Mouse (Mus musculus) embryonic facial prominence, embryonic 12.5 days (tissue): ENCODE data around the gene Wnt3. TPM values are rescaled to one million over a fixed set of nuclear protein-coding genes. Genes with fewer than 3 reads are reported as not detected.

Source experiments
- ATAC-seq: fragments of 200-750 bp; cut with Nextera tagmentation; 2 replicates; pipeline ENCODE4 v1.8.0; 2017; ENCODE audit not compliant: insufficient number of reproducible peaks, insufficient read depth, low FRiP score, low TSS enrichment
- H3K27ac ChIP-seq: fragments of 300-500 bp; sonication (generic); 2 replicates; pipeline ENCODE4 v1.5.1; 2016; ENCODE audit warnings: mild to moderate bottlenecking
- H3K27me3 ChIP-seq: fragments of 300-500 bp; sonication (generic); 2 replicates; pipeline ENCODE4 v1.6.1; 2016; ENCODE audit warnings: mild to moderate bottlenecking, moderate library complexity
- H3K36me3 ChIP-seq: fragments of 300-500 bp; sonication (generic); 2 replicates; pipeline ENCODE4 v1.6.1; 2016; ENCODE audit warnings: mild to moderate bottlenecking
- H3K4me1 ChIP-seq: fragments of 300-500 bp; sonication (generic); 2 replicates; pipeline ENCODE4 v1.6.1; 2016
- H3K4me2 ChIP-seq: fragments of 300-500 bp; sonication (generic); replicated peaks from 2 replicates; pipeline ENCODE4 v1.6.1; 2016; ENCODE audit warnings: mild to moderate bottlenecking, moderate library complexity
- H3K4me3 ChIP-seq: fragments of 300-500 bp; sonication (generic); 2 replicates; pipeline ENCODE4 v1.5.1; 2016; ENCODE audit warnings: mild to moderate bottlenecking
- H3K9ac ChIP-seq: fragments of 300-500 bp; sonication (generic); 2 replicates; pipeline ENCODE4 v1.6.1; 2016; ENCODE audit warnings: mild to moderate bottlenecking, moderate library complexity
- H3K9me3 ChIP-seq: fragments of 300-500 bp; sonication (generic); 2 replicates; pipeline ENCODE4 v1.6.1; 2016; ENCODE audit warnings: mild to moderate bottlenecking, moderate library complexity
- WGBS: fragments of 180-500 bp; shearing (Covaris S2); methylation state at CpG from one replicate; pipeline ENCODE4 v1.1.7; 2016; 5-methylcytosine and 5-hydroxymethylcytosine counted together
- polyA plus RNA-seq: library from polyadenylated mRNA; unstranded; fragments of >200 nt; fragmentation: Nextera tagmentation; extraction: Ambion mirVana; gene quantifications from 2 replicates; pipeline ENCODE4 v1.2.1, GENCODE M21; 2016

The Wnt3 gene
- polyA plus RNA-seq, 1 experiment from 2014 or later, result 6.1 TPM

DNA sequence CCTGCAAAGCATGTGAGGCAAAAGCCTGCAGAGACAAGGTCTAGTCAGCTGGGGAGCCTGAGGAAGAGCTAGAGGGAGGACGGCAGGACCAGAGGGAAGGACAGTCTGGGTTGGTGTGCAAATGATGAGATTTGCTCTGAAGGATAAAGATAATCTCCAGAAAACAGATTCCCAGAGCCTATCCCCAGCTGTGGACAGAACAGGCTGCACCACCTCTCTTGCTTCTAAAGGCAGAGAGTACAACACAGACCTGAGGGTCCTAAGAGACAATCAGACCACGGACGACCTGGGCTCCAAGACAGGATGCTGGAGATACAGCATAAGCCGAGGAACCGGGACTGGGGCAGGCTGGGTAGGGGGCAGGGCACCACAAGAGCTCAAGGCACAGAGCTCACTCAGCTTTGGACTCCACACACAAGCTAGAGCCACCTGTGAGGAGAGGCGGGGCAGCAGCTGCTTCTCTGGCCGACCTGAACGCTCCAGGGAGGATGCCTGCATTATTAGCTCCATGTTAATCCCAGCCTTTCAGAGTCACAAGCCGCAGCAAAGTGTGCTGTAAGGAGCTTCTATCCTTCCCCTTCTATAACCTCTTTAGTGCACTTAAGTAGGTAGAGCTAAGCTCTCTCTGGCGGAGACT, 79.5 kb downstream of the Wnt3 start:
- no peak overlapping the region for H3K27ac ChIP-seq
- 28% methylated on average over 10 of the region's 10 CpGs for WGBS

DNA sequence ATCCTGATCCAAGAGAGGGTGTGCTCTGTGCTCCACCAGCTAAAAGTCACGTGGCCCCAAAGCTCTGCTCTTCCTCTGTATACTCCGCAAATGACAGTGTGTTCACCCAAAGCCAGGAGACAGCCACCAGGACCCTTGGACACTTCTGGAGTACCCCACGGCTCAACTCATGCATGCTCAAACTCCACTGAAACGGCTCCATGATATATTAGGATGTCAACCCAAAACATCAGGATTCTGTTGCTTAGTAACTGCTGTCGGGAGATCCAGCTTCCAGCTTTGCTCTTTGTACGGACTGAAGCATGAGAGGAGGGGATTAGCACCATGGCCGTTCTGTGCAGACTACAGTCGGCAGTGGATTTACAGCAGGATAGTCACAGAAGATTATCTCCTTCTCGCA, 80.3 kb downstream of the Wnt3 start:
- 55% methylated on average over 9 of the region's 9 CpGs for WGBS

More for the DNA sequence above, 79.5 kb downstream of the Wnt3 start:
- Histone ChIP-seq H3K36me3 (peaks cover 4% of the 10 kb centered on the region; the same call in 1 of the 2 replicates), H3K4me3 (no peak overlapping the region), H3K27me3 (no peaks in the 10 kb centered on the region), H3K4me2 (no peak overlapping the region), H3K9ac (no peak overlapping the region), H3K4me1 (0 out of 2 replicates have a peak, but pooled peaks cover 5% of the 10 kb centered on the region), H3K9me3 (no peaks in the 10 kb centered on the region)
- ATAC-seq, result no peak

DNA sequence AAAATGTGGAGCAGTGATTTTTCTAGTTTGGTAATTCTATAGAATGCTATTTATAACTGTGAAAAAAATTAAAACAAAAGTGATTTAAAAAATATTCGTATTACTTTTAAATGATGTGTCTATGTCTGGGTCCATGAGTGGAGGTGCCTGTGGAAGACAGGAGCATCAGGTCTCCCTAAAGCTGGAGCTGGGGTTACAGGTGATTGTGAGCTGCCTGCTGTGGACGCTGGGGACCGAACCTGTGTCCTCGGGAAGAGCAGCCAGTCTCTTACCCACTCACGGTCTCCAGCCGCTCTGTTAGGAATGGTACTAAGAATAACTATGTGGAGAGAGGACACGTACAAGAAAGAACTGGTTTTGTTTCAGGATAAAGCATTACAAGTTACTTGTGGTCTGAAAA, 82.7 kb downstream of the Wnt3 start:
- no peak overlapping the region for H3K9ac ChIP-seq
- H3K4me2 ChIP-seq, result no peak overlapping the region
- H3K9me3 ChIP-seq, result no peaks in the 10 kb centered on the region
- no peaks in the 10 kb centered on the region for H3K27me3 ChIP-seq
- ATAC-seq, result no peak
- WGBS, result 91% methylated on average over 7 of the region's 7 CpGs
- peaks cover 20% of the 10 kb centered on the region; the same call in 1 of the 2 replicates for H3K36me3 ChIP-seq
- no peak overlapping the region for H3K27ac ChIP-seq
- H3K4me1 ChIP-seq, result 0 out of 2 replicates have a peak, but pooled peaks cover 5% of the 10 kb centered on the region
- H3K4me3 ChIP-seq, result no peak overlapping the region

More for the DNA sequence above, 80.3 kb downstream of the Wnt3 start:
- Histone ChIP-seq H3K36me3 (peaks cover 4% of the 10 kb centered on the region; the same call in 1 of the 2 replicates), H3K27me3 (no peaks in the 10 kb centered on the region), H3K27ac (no peak overlapping the region), H3K4me2 (no peak overlapping the region), H3K4me1 (0 out of 2 replicates have a peak, but pooled peaks cover 5% of the 10 kb centered on the region), H3K9ac (no peak overlapping the region), H3K4me3 (no peak overlapping the region), H3K9me3 (no peaks in the 10 kb centered on the region)
- no peak for ATAC-seq

DNA sequence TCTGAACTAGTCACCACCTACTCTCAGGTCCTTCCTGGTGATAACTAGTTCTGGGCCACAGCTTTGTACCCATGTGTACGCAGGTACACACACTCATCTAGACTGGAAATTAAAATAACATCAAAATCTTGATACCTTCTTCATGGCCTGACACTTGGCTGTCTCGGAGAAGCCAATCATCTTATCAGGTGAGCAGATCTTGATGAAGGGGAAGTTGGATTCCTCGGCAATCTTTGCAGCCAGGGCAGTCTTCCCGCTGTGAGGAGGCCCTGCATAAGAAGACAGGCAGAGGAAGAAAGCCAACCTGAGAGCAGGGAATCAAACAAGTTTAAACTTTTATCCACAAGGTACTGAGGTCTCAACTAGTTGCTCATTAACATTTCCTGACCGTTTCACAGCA, 84.8 kb downstream of the Wnt3 start:
- no peak for ATAC-seq
- H3K9ac ChIP-seq, result no peak overlapping the region
- H3K4me1 ChIP-seq, result 0 out of 2 replicates have a peak, but pooled peaks cover under 1% of the 10 kb centered on the region
- H3K9me3 ChIP-seq, result no peaks in the 10 kb centered on the region
- H3K36me3 ChIP-seq, result peaks cover 30% of the 10 kb centered on the region; the same call in 1 of the 2 replicates
- no peak overlapping the region for H3K4me3 ChIP-seq
- no peak overlapping the region for H3K27ac ChIP-seq
- H3K27me3 ChIP-seq, result no peaks in the 10 kb centered on the region
- 61% methylated on average over 5 of the region's 5 CpGs for WGBS
- no peak overlapping the region for H3K4me2 ChIP-seq

DNA sequence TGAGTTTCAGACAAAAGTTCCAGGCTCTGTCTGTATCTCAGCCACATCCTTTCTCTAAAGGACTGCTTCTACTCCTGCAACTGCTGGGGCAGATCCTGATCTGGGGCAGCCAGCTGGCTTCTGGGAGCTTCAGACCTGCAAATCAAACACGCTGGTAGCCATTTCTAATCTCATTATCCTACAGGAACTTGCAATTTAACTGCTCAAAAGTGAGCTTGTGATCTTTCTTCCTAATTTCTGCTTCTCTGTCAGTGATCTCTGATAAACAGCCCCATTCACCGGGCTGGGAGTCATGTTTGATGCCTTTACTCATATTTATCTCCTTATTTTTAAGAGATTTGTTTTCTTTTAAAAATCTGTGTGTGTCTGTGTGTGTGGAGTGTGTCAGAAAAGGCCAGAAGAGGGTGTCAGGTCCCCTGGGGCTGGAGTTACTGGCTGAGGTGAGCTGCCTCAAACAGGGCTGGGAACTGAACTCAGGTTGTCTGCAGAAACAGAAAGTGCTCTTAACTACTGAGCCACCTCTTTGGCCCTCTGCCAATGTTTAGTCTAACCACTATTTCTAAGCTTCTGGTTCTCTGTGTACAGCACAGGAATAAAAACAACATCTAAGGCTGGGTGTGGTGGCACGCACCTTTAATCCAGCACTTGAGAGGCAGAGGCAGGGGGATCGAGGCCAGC, 86.1 kb downstream of the Wnt3 start:
- Histone ChIP-seq H3K9ac (no peak overlapping the region), H3K27ac (0 out of 2 replicates have a peak overlapping the region, but pooled peaks have one; percentile 30), H3K27me3 (no peaks in the 10 kb centered on the region), H3K36me3 (peaks cover 30% of the 10 kb centered on the region; the same call in 1 of the 2 replicates), H3K4me2 (no peak overlapping the region), H3K9me3 (no peaks in the 10 kb centered on the region), H3K4me1 (no peaks in the 10 kb centered on the region), H3K4me3 (no peak overlapping the region)
- WGBS, result 63% methylated on average over 4 of the region's 4 CpGs
- ATAC-seq, result no peak

DNA sequence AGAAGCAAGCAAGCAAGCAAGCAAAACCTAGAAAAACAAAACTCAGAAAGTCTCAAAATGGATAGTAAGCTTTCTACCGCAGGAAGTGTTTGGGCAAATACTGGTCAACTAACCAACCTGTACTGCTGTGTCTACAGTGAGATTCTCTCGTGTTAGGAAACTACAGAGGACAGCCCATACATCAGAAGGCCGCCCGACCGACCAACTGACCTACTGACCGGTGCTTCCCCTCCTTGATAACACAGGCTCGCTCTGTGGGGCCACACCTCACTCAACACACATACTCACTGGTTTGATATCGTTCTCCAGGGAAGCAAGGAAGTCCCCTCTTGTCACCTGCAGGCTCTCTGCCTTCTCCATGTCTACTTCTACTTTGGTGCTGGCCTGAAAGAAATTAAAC, 89.0 kb downstream of the Wnt3 start:
- H3K9ac ChIP-seq, result no peak overlapping the region
- no peak for ATAC-seq
- no peaks in the 10 kb centered on the region for H3K27me3 ChIP-seq
- no peak overlapping the region for H3K4me3 ChIP-seq
- 92% methylated on average over 8 of the region's 8 CpGs for WGBS
- no peaks in the 10 kb centered on the region for H3K4me1 ChIP-seq
- peaks cover 27% of the 10 kb centered on the region; the same call in 1 of the 2 replicates for H3K36me3 ChIP-seq
- H3K27ac ChIP-seq, result no peak overlapping the region
- no peak overlapping the region for H3K4me2 ChIP-seq
- no peaks in the 10 kb centered on the region for H3K9me3 ChIP-seq

DNA sequence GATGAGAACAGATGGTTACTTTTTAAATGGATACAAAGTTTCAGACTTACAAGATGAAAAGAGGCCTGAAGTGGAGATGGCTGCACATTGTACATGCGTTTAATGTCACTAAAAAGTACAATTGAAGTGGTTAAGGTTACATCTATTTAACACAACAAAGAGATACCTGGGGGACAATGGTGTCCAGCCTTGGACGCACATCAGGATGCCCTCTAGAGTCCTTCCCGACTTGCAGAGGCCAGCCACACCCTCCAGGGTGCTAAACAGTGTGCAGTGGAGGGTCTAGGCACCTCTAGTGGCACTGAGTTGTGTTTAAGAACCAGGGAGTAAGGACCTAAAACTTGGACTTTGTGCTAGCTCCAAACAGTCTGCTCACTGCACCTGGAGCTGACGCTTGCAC, 90.5 kb downstream of the Wnt3 start:
- WGBS, result 83% methylated on average over 4 of the region's 4 CpGs
- Histone ChIP-seq H3K4me2 (no peak overlapping the region), H3K36me3 (peaks cover 31% of the 10 kb centered on the region; the same call in 1 of the 2 replicates), H3K4me1 (no peaks in the 10 kb centered on the region), H3K9ac (no peak overlapping the region), H3K9me3 (no peaks in the 10 kb centered on the region), H3K27ac (no peak overlapping the region), H3K4me3 (no peak overlapping the region), H3K27me3 (no peaks in the 10 kb centered on the region)
- ATAC-seq, result no peak

DNA sequence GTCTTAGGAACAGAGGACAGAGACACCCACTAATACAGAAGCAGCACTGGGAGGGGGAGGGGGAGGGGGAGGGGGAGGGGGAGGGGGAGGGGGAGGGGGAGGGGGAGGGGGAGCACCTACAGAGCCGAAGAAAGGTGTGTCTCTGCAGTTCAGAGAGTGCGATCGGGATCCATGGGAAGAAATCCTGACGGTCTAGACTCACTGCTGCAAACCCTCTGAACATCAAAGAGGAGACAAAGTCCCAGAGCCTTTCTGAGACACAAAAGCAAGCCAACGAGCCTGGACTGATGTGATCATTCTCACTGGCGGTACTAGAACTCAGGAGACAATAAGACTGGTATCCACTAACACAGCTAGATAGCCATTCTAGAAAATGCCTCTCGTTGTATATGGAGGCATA, 91.4 kb downstream of the Wnt3 start:
- Histone ChIP-seq H3K9me3 (no peaks in the 10 kb centered on the region), H3K4me2 (no peak overlapping the region), H3K27me3 (no peaks in the 10 kb centered on the region), H3K4me3 (no peak overlapping the region), H3K27ac (no peak overlapping the region), H3K36me3 (peaks cover 32% of the 10 kb centered on the region; the same call in 1 of the 2 replicates), H3K9ac (no peak overlapping the region), H3K4me1 (no peaks in the 10 kb centered on the region)
- 85% methylated on average over 7 of the region's 7 CpGs for WGBS
- no peak for ATAC-seq

Other genes starting within 250 kb of the Wnt3 start
- not detected in 2 replicates for gene Gm884, start 153.0 kb upstream of the Wnt3 start, polyA plus RNA-seq
- gene Lyzl6, start 135.3 kb upstream of the Wnt3 start, polyA plus RNA-seq, result not detected in 2 replicates
- 0.69 and 1.2 TPM in 2 replicates for gene Rprml, start 124.6 kb upstream of the Wnt3 start, polyA plus RNA-seq
- gene Gosr2, start 76.3 kb upstream of the Wnt3 start, polyA plus RNA-seq, result 92.5 and 98.1 TPM in 2 replicates
- gene Wnt9b, start 24.3 kb upstream of the Wnt3 start, polyA plus RNA-seq, result 3.5 and 4.3 TPM in 2 replicates
- gene Nsf, start 179.9 kb downstream of the Wnt3 start, polyA plus RNA-seq, result 57.4 and 58.8 TPM in 2 replicates
- gene Arf2, start 192.6 kb downstream of the Wnt3 start, polyA plus RNA-seq, result 76.4 and 83.0 TPM in 2 replicates